Mouse (Mus musculus): ENCODE results near the gene Zic4. TPM values are rescaled to one million over a fixed set of nuclear protein-coding genes. Genes with fewer than 3 reads are reported as not detected.

Zic4 gene
- total and polyA plus RNA-seq, 2 experiments from 2014 or later = 48.1 to 99.2 TPM

GRCm38 (mm10) chr9:91393376-91394068, 31.3 kb downstream of the Zic4 start:
- no peak for ATAC-seq
- WGBS = 12% methylated on average over 8 of the region's 8 CpGs

GRCm38 (mm10) chr9:91394211-91394646, 32.0 kb downstream of the Zic4 start:
- 10% methylated on average over 14 of the region's 14 CpGs for WGBS
- no peak overlapping the region for H3K9ac ChIP-seq
- H3K36me3 ChIP-seq (ENCODE audit: insufficient read depth) = no peaks in the 10 kb centered on the region
- no peak for ATAC-seq
- H3K4me1 ChIP-seq (ENCODE audit: insufficient read depth) = no peaks in the 10 kb centered on the region
- H3K4me2 ChIP-seq (ENCODE audit: low read depth) = no peak overlapping the region
- H3K27me3 ChIP-seq (ENCODE audit: insufficient read depth, low read length) = peaks cover 91% of the 10 kb centered on the region
- no peak for DNase-seq
- H3K27ac ChIP-seq (ENCODE audit: low read depth, low read length) = no peak overlapping the region
- no peak overlapping the region for H3K4me3 ChIP-seq (ENCODE audit: low read depth, low read length)
- no peaks in the 10 kb centered on the region for H3K9me3 ChIP-seq (ENCODE audit: low read length)
- TF ChIP-seq CTCF (IDR thresholded peaks at IDR 0.05; ENCODE audit: low read depth) = no peak

More at GRCm38 (mm10) chr9:91393376-91394068, 31.3 kb downstream of the Zic4 start:
- Histone ChIP-seq H3K9ac (no peak overlapping the region), H3K27ac (ENCODE audit: low read depth, low read length) (no peak overlapping the region), H3K9me3 (ENCODE audit: low read length) (no peaks in the 10 kb centered on the region), H3K36me3 (ENCODE audit: insufficient read depth) (no peaks in the 10 kb centered on the region), H3K4me1 (ENCODE audit: insufficient read depth) (no peaks in the 10 kb centered on the region), H3K4me2 (ENCODE audit: low read depth) (no peak overlapping the region), H3K4me3 (ENCODE audit: low read depth, low read length) (no peak overlapping the region), H3K27me3 (ENCODE audit: insufficient read depth, low read length) (peaks cover 92% of the 10 kb centered on the region)
- no peak for DNase-seq
- TF ChIP-seq CTCF (IDR thresholded peaks at IDR 0.05; ENCODE audit: low read depth) = no peak

- H3K27ac ChIP-seq (ENCODE audit: low read depth, low read length) = no peak overlapping the region
- ATAC-seq (no peak), DNase-seq (peak; percentile 40)
- peaks cover 91% of the 10 kb centered on the region for H3K27me3 ChIP-seq (ENCODE audit: insufficient read depth, low read length)
- H3K4me1 ChIP-seq (ENCODE audit: insufficient read depth) = no peaks in the 10 kb centered on the region
- H3K4me3 ChIP-seq (ENCODE audit: low read depth, low read length) = no peak overlapping the region
- WGBS = 8% methylated on average over 14 of the region's 14 CpGs
- H3K9ac ChIP-seq = no peak overlapping the region
- H3K36me3 ChIP-seq (ENCODE audit: insufficient read depth) = no peaks in the 10 kb centered on the region
- H3K9me3 ChIP-seq (ENCODE audit: low read length) = no peaks in the 10 kb centered on the region
- H3K4me2 ChIP-seq (ENCODE audit: low read depth) = no peak overlapping the region
- TF ChIP-seq CTCF (IDR thresholded peaks at IDR 0.05; ENCODE audit: low read depth) = no peak
Measured at GRCm38 (mm10) chr9:91395066-91395772, 33.0 kb downstream of the Zic4 start.

- H3K4me2 ChIP-seq (ENCODE audit: low read depth) = no peak overlapping the region
- 29% methylated on average over 7 of the region's 7 CpGs for WGBS
- no peak overlapping the region for H3K27ac ChIP-seq (ENCODE audit: low read depth, low read length)
- TF ChIP-seq CTCF (IDR thresholded peaks at IDR 0.05; ENCODE audit: low read depth) = no peak
- no peaks in the 10 kb centered on the region for H3K36me3 ChIP-seq (ENCODE audit: insufficient read depth)
- H3K27me3 ChIP-seq (ENCODE audit: insufficient read depth, low read length) = peaks cover 92% of the 10 kb centered on the region
- no peak overlapping the region for H3K4me3 ChIP-seq (ENCODE audit: low read depth, low read length)
- ATAC-seq = no peak
- no peaks in the 10 kb centered on the region for H3K9me3 ChIP-seq (ENCODE audit: low read length)
- H3K9ac ChIP-seq = no peak overlapping the region
- H3K4me1 ChIP-seq (ENCODE audit: insufficient read depth) = no peaks in the 10 kb centered on the region
- no peak for DNase-seq
Measured at GRCm38 (mm10) chr9:91399976-91400375, 37.8 kb downstream of the Zic4 start.

GRCm38 (mm10) chr9:91400482-91401093, 38.4 kb downstream of the Zic4 start:
- DNase-seq (no peak), ATAC-seq (no peak)
- no peaks in the 10 kb centered on the region for H3K36me3 ChIP-seq (ENCODE audit: insufficient read depth)
- no peak overlapping the region for H3K9ac ChIP-seq
- no peak overlapping the region for H3K27ac ChIP-seq (ENCODE audit: low read depth, low read length)
- peaks cover 93% of the 10 kb centered on the region for H3K27me3 ChIP-seq (ENCODE audit: insufficient read depth, low read length)
- WGBS = 15% methylated on average over 8 of the region's 8 CpGs
- TF ChIP-seq CTCF (IDR thresholded peaks at IDR 0.05; ENCODE audit: low read depth) = no peak
- H3K9me3 ChIP-seq (ENCODE audit: low read length) = no peaks in the 10 kb centered on the region
- H3K4me1 ChIP-seq (ENCODE audit: insufficient read depth) = no peaks in the 10 kb centered on the region
- no peak overlapping the region for H3K4me3 ChIP-seq (ENCODE audit: low read depth, low read length)
- H3K4me2 ChIP-seq (ENCODE audit: low read depth) = no peak overlapping the region

GRCm38 (mm10) chr9:91401471-91401870, 39.3 kb downstream of the Zic4 start:
- no peak overlapping the region for H3K9ac ChIP-seq
- H3K27me3 ChIP-seq (ENCODE audit: insufficient read depth, low read length) = peaks cover 93% of the 10 kb centered on the region
- no peaks in the 10 kb centered on the region for H3K4me1 ChIP-seq (ENCODE audit: insufficient read depth)
- WGBS = 9% methylated on average over 10 of the region's 10 CpGs
- no peak overlapping the region for H3K4me3 ChIP-seq (ENCODE audit: low read depth, low read length)
- H3K9me3 ChIP-seq (ENCODE audit: low read length) = no peaks in the 10 kb centered on the region
- no peak overlapping the region for H3K27ac ChIP-seq (ENCODE audit: low read depth, low read length)
- H3K36me3 ChIP-seq (ENCODE audit: insufficient read depth) = no peaks in the 10 kb centered on the region
- DNase-seq (no peak), ATAC-seq (no peak)
- TF ChIP-seq CTCF (IDR thresholded peaks at IDR 0.05; ENCODE audit: low read depth) = no peak
- no peak overlapping the region for H3K4me2 ChIP-seq (ENCODE audit: low read depth)

- no peak for TF ChIP-seq CTCF (IDR thresholded peaks at IDR 0.05; ENCODE audit: low read depth)
- WGBS = 8% methylated on average over 13 of the region's 13 CpGs
- H3K27ac ChIP-seq (ENCODE audit: low read depth, low read length) = no peak overlapping the region
- no peaks in the 10 kb centered on the region for H3K4me1 ChIP-seq (ENCODE audit: insufficient read depth)
- H3K4me3 ChIP-seq (ENCODE audit: low read depth, low read length) = no peak overlapping the region
- H3K27me3 ChIP-seq (ENCODE audit: insufficient read depth, low read length) = peaks cover 87% of the 10 kb centered on the region
- H3K4me2 ChIP-seq (ENCODE audit: low read depth) = no peak overlapping the region
- H3K36me3 ChIP-seq (ENCODE audit: insufficient read depth) = no peaks in the 10 kb centered on the region
- no peak overlapping the region for H3K9ac ChIP-seq
- H3K9me3 ChIP-seq (ENCODE audit: low read length) = no peaks in the 10 kb centered on the region
- ATAC-seq (no peak), DNase-seq (no peak)
Measured at GRCm38 (mm10) chr9:91404229-91404628, 42.0 kb downstream of the Zic4 start.

Data from forebrain, postnatal 0 days (tissue).